Mouse (Mus musculus) liver, embryonic 12.5 days (tissue): ENCODE data around the gene Uba5. TPM values are rescaled to one million over a fixed set of nuclear protein-coding genes. Genes with fewer than 3 reads are reported as not detected.

ENCODE experiments used
- ATAC-seq: fragments of 200-750 bp; cut with Nextera tagmentation; 2 replicates; pipeline ENCODE4 v1.8.0; 2017; ENCODE audit warnings: moderate number of reproducible peaks, mild to moderate bottlenecking, moderate library complexity
- H3K27ac ChIP-seq: fragments of 300-500 bp; sonication (generic); 2 replicates; pipeline ENCODE4 v1.5.1; 2016; ENCODE audit warnings: mild to moderate bottlenecking
- H3K27me3 ChIP-seq: fragments of 300-500 bp; sonication (generic); replicated peaks from 2 replicates; pipeline ENCODE4 v1.6.1; 2016; ENCODE audit warnings: mild to moderate bottlenecking, moderate library complexity
- H3K36me3 ChIP-seq: fragments of 300-500 bp; sonication (generic); 2 replicates; pipeline ENCODE4 v1.6.1; 2016; ENCODE audit warnings: mild to moderate bottlenecking, moderate library complexity
- H3K4me1 ChIP-seq: fragments of 300-500 bp; sonication (generic); 2 replicates; pipeline ENCODE4 v1.6.1; 2016
- H3K4me2 ChIP-seq: fragments of 300-500 bp; sonication (generic); 2 replicates; pipeline ENCODE4 v1.6.1; 2016; ENCODE audit warnings: mild to moderate bottlenecking, moderate library complexity
- H3K4me3 ChIP-seq: fragments of 300-500 bp; sonication (generic); 2 replicates; pipeline ENCODE4 v1.5.1; 2016; ENCODE audit warnings: mild to moderate bottlenecking, moderate library complexity
- H3K9ac ChIP-seq: fragments of 300-500 bp; sonication (generic); 2 replicates; pipeline ENCODE4 v1.6.1; 2016; ENCODE audit warnings: mild to moderate bottlenecking, moderate library complexity
- H3K9me3 ChIP-seq: fragments of 300-500 bp; sonication (generic); replicated peaks from 2 replicates; pipeline ENCODE4 v1.6.1; 2016; ENCODE audit warnings: mild to moderate bottlenecking, moderate library complexity
- WGBS: fragments of 180-500 bp; shearing (Covaris S2); methylation state at CpG from one replicate; pipeline ENCODE4 v1.1.7; 2016; ENCODE audit not compliant: insufficient replicate concordance; 5-methylcytosine and 5-hydroxymethylcytosine counted together
- polyA plus RNA-seq: library from polyadenylated mRNA; unstranded; fragments of >200 nt; fragmentation: Nextera tagmentation; extraction: Ambion mirVana; gene quantifications from 2 replicates; pipeline ENCODE4 v1.2.1, GENCODE M21; 2016

Gene Uba5
- 27.4 and 28.4 TPM in 2 replicates for polyA plus RNA-seq

DNA sequence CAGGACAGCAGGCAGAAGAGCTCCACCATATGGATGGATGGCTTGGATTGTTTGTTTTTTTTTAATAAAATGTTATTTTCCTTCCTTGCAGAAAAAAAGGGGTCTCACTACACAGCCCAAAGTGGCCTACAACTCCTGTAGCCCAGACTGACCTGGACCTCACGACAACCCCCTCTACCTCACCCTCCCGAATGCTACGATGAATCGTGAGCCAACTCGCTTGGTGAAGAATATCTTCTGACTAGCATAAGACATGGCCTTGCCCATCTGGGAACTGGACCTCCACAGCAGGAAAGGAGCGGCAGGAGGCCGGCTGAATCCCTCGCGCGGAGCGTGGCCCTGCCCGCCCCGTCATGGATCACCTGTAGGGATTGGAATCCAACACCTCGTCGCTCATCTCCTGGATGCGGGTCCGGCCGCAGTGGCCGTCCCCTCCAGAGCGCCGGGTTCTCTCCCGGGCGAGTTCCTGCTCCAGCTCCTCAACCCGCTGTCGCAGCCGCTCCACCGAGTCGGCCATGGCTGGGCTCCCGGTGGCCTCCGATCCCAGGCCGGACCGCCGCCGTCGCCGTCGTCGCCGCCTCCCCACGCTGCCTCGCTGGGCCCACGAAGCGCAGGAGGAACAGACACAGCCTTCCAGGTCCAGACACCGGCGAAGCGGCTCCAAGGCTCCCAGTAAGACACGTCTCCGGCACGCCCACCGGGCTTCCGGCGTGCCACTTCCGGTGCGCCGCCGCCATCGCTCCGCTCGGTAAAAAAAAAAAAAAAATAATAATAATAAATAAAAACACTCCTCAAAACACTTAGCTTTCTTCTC lies at the start of gene Uba5:
Uba5 (minus strand) TSS at position 705 of the 814 bp plus-strand sequence.
- Histone ChIP-seq H3K4me1 (peaks cover 22% of the 10 kb centered on the region), H3K4me3 (peak within 1 kb of the TSS; percentile 98), H3K36me3 (peaks cover 26% of the 10 kb centered on the region), H3K27me3 (no peaks in the 10 kb centered on the region), H3K4me2 (peak within 1 kb of the TSS; percentile 83), H3K9ac (peak within 1 kb of the TSS; percentile 87), H3K9me3 (no peaks in the 10 kb centered on the region), H3K27ac (peak within 1 kb of the TSS; percentile 71)
- WGBS = 2% methylated on average over 59 of the region's 59 CpGs
- ATAC-seq = peak; percentile 78

GRCm38 (mm10) chr9:104109151-104109550 lies 46.2 kb upstream of the Uba5 start:
- Histone ChIP-seq H3K36me3 (peaks cover 3% of the 10 kb centered on the region; the same call in 1 of the 2 replicates), H3K9me3 (no peaks in the 10 kb centered on the region), H3K27ac (no peak overlapping the region), H3K4me2 (no peak overlapping the region), H3K4me1 (no peaks in the 10 kb centered on the region), H3K9ac (no peak overlapping the region), H3K27me3 (no peaks in the 10 kb centered on the region), H3K4me3 (no peak overlapping the region)
- 84% methylated on average over 5 of the region's 5 CpGs for WGBS
- ATAC-seq = no peak

GRCm38 (mm10) chr9:104108571-104109143 lies 45.7 kb upstream of the Uba5 start:
- Histone ChIP-seq H3K27ac (no peak overlapping the region), H3K9ac (no peak overlapping the region), H3K36me3 (peaks cover 3% of the 10 kb centered on the region; the same call in 1 of the 2 replicates), H3K4me3 (no peak overlapping the region), H3K4me2 (no peak overlapping the region), H3K4me1 (no peaks in the 10 kb centered on the region), H3K9me3 (no peaks in the 10 kb centered on the region), H3K27me3 (no peaks in the 10 kb centered on the region)
- no peak for ATAC-seq
- 63% methylated on average over 2 of the region's 2 CpGs for WGBS

DNA sequence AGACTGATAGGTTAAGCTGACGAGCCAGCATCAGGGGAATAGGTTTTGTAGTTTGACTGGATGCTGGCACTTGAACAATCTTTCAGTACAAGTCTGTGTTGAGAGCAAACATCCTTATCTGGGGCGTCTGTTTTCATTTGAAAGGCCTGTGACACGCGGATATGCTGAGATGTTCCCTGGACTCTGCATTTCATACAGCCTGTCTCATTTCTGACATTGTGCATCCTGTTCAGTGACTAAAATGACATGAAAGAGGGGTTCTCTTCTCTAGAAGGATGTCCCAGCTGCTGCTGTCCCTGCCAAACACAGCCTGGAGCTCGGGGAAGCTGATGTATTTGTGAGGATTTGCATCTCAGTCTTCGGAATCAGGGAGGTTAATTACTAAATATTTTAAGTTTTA lies 44.5 kb upstream of the Uba5 start:
- no peak overlapping the region for H3K9ac ChIP-seq
- H3K36me3 ChIP-seq = peaks cover 3% of the 10 kb centered on the region; the same call in 1 of the 2 replicates
- no peaks in the 10 kb centered on the region for H3K9me3 ChIP-seq
- no peak overlapping the region for H3K4me3 ChIP-seq
- H3K4me1 ChIP-seq = no peaks in the 10 kb centered on the region
- ATAC-seq = no peak
- no peak overlapping the region for H3K27ac ChIP-seq
- H3K27me3 ChIP-seq = no peaks in the 10 kb centered on the region
- H3K4me2 ChIP-seq = no peak overlapping the region
- WGBS = 59% methylated on average over 6 of the region's 6 CpGs

- H3K4me2 ChIP-seq = no peak overlapping the region
- no peaks in the 10 kb centered on the region for H3K9me3 ChIP-seq
- 67% methylated on average over 9 of the region's 9 CpGs for WGBS
- H3K4me1 ChIP-seq = no peaks in the 10 kb centered on the region
- H3K36me3 ChIP-seq = peaks cover 3% of the 10 kb centered on the region; the same call in 1 of the 2 replicates
- ATAC-seq = no peak
- no peak overlapping the region for H3K9ac ChIP-seq
- H3K4me3 ChIP-seq = no peak overlapping the region
- no peak overlapping the region for H3K27ac ChIP-seq
- H3K27me3 ChIP-seq = no peaks in the 10 kb centered on the region
These were observed 44.0 kb upstream of the Uba5 start for GRCm38 (mm10) chr9:104106930-104107329.

- Histone ChIP-seq H3K4me1 (no peaks in the 10 kb centered on the region), H3K4me3 (no peak overlapping the region), H3K9me3 (no peaks in the 10 kb centered on the region), H3K9ac (no peak overlapping the region), H3K27me3 (no peaks in the 10 kb centered on the region), H3K36me3 (no peaks in the 10 kb centered on the region), H3K4me2 (no peak overlapping the region), H3K27ac (no peak overlapping the region)
- ATAC-seq = no peak
- 58% methylated on average over 2 of the region's 2 CpGs for whole genome bisulfite sequencing
These were observed 42.1 kb upstream of the Uba5 start for GRCm38 (mm10) chr9:104104986-104105385.

DNA sequence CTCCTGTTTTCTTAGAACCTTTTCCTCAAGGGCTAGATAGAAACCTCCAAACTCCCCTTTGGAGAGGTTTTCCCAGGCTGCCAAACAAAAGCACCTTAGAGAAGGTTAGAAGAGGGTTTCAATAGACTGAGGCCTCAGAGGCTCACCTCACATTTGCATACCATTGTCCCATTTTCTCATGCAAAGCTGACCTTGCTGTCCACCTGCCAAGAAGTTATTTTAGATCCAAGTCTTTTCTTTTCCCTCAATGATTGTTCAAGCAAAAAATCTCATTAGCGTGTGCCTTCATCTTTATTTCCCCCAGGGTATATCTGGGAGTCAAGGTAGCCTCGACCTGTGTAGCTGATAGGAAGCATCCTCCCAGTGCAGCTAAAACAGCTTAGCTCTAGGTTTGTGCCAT lies 40.0 kb upstream of the Uba5 start:
- WGBS = 57% methylated on average over 2 of the region's 2 CpGs
- ATAC-seq = no peak

GRCm38 (mm10) chr9:104102301-104102700 lies 39.4 kb upstream of the Uba5 start:
- WGBS = 50% methylated on average over 6 of the region's 6 CpGs
- ATAC-seq = no peak
- no peaks in the 10 kb centered on the region for H3K27me3 ChIP-seq

More for the DNA sequence above, 40.0 kb upstream of the Uba5 start:
- Histone ChIP-seq H3K36me3 (0 out of 2 replicates have a peak, but pooled peaks cover 3% of the 10 kb centered on the region), H3K9ac (no peak overlapping the region), H3K4me2 (no peak overlapping the region), H3K4me3 (no peak overlapping the region), H3K4me1 (no peaks in the 10 kb centered on the region), H3K27me3 (no peaks in the 10 kb centered on the region), H3K9me3 (no peaks in the 10 kb centered on the region), H3K27ac (no peak overlapping the region)

GRCm38 (mm10) chr9:104101458-104101857 lies 38.5 kb upstream of the Uba5 start:
- Histone ChIP-seq H3K27ac (no peak overlapping the region), H3K4me1 (no peaks in the 10 kb centered on the region), H3K27me3 (no peaks in the 10 kb centered on the region), H3K9ac (no peak overlapping the region), H3K9me3 (no peaks in the 10 kb centered on the region), H3K4me2 (no peak overlapping the region), H3K4me3 (no peak overlapping the region), H3K36me3 (0 out of 2 replicates have a peak, but pooled peaks cover 3% of the 10 kb centered on the region)
- ATAC-seq = no peak
- WGBS = 48% methylated on average over 3 of the region's 3 CpGs

More at GRCm38 (mm10) chr9:104102301-104102700, 39.4 kb upstream of the Uba5 start:
- Histone ChIP-seq H3K27ac (no peak overlapping the region), H3K9me3 (no peaks in the 10 kb centered on the region), H3K4me2 (no peak overlapping the region), H3K4me3 (no peak overlapping the region), H3K36me3 (0 out of 2 replicates have a peak, but pooled peaks cover 3% of the 10 kb centered on the region), H3K9ac (no peak overlapping the region), H3K4me1 (no peaks in the 10 kb centered on the region)

GRCm38 (mm10) chr9:104100822-104101221 lies 37.9 kb upstream of the Uba5 start:
- H3K4me2 ChIP-seq = no peak overlapping the region
- no peak overlapping the region for H3K27ac ChIP-seq
- no peak overlapping the region for H3K9ac ChIP-seq
- no peak overlapping the region for H3K4me3 ChIP-seq
- H3K27me3 ChIP-seq = no peaks in the 10 kb centered on the region
- 0 out of 2 replicates have a peak, but pooled peaks cover 3% of the 10 kb centered on the region for H3K36me3 ChIP-seq
- no peaks in the 10 kb centered on the region for H3K9me3 ChIP-seq
- no peak for ATAC-seq
- H3K4me1 ChIP-seq = no peaks in the 10 kb centered on the region
- WGBS = 63% methylated on average over 7 of the region's 7 CpGs

- Histone ChIP-seq H3K4me1 (no peaks in the 10 kb centered on the region), H3K4me2 (no peak overlapping the region), H3K4me3 (no peak overlapping the region), H3K9ac (no peak overlapping the region), H3K27ac (no peak overlapping the region), H3K27me3 (no peaks in the 10 kb centered on the region), H3K9me3 (no peaks in the 10 kb centered on the region), H3K36me3 (0 out of 2 replicates have a peak, but pooled peaks cover 6% of the 10 kb centered on the region)
- no peak for ATAC-seq
- 81% methylated on average over 11 of the region's 11 CpGs for WGBS
These were observed 36.1 kb upstream of the Uba5 start for GRCm38 (mm10) chr9:104099060-104099459.

DNA sequence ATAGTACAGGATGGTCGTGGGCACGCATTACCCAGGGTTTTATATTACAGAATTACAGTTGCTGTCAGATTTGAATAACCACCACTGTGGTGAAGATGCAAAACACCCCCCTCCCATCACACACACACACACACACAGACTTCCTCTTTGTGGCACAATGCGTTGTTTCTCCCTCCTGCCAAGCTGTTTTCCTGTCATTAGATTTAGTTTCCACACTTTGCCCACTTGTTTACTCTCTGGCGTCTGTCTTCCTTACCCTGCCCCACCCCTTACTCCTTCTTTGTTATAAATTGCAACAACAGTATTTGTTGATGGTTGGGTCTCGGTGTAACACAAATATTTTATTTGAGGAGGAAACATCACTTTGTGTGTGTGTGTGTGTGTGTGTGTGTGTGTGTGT lies 35.3 kb upstream of the Uba5 start:
- Histone ChIP-seq H3K27me3 (no peaks in the 10 kb centered on the region), H3K9ac (no peak overlapping the region), H3K36me3 (0 out of 2 replicates have a peak, but pooled peaks cover 6% of the 10 kb centered on the region), H3K27ac (no peak overlapping the region), H3K9me3 (no peaks in the 10 kb centered on the region), H3K4me1 (no peaks in the 10 kb centered on the region), H3K4me3 (no peak overlapping the region), H3K4me2 (no peak overlapping the region)
- no peak for ATAC-seq
- WGBS = 38% methylated on average over 5 of the region's 5 CpGs
